Comparison of ENCODE assay signal across 21 mouse cellular contexts in the genomic region with DNA sequence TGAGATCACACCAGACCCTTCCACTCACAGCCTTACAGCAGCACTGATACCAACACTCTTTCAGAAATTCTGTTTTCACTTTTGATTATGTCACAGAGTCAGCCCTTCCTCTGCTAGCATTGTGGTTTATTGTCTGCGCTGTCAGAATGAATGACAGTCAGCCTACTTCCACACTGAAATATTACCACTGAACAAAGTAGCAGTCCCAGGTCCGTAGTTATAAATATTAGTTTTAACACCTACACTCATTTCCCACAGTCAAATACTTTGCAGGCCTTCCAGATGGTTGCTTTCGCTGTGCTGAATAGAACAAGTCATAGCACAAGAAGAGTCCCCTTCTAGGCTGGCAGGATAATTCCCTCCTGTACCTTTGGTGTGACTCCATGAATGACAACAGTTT. TPM values are rescaled to one million over a fixed set of nuclear protein-coding genes. Genes with fewer than 3 reads are reported as not detected.
DNase-seq lines count a peak whose midpoint lies in the region; ATAC-seq and TF ChIP-seq lines count a peak whose summit lies in the region.
"Had no signal": no experiment of that assay in that cellular context is flagged by ENCODE, and none has a peak within 500 bp of the region (broad histone marks: within the 10 kb centered on the region; RNA-seq: fewer than 3 reads in every experiment).

No protein-coding gene starts in this region.

- H3K36me3 ChIP-seq in heart, embryonic 14.5 days (ENCODE audit: control insufficient read depth, insufficient read depth, low read length), result no peaks in the 10 kb centered on the region
- no peaks in the 10 kb centered on the region for H3K36me3 ChIP-seq in lung, postnatal 0 days (ENCODE audit: insufficient read depth, low read length)
- H3K36me3 ChIP-seq: embryonic facial prominence, embryonic 10.5 days; hindbrain, embryonic 13.5 days; liver, embryonic 15.5 days; lung, embryonic 15.5 days had no signal

- H3K4me3 ChIP-seq in heart, embryonic 14.5 days (ENCODE audit: control insufficient read depth in 1 of 2, insufficient read depth in 1 of 2, low read depth in 1 of 2, low read length in 2 of 2), result no peak overlapping the region
- no peak overlapping the region for H3K4me3 ChIP-seq in lung, postnatal 0 days (ENCODE audit: low read depth, low read length)
- H3K4me3 ChIP-seq: embryonic facial prominence, embryonic 10.5 days; gastrocnemius, adult 2 months; hindbrain, embryonic 13.5 days; liver, embryonic 15.5 days; lung, embryonic 15.5 days had no signal

- H3K9me3 ChIP-seq in heart, embryonic 14.5 days (ENCODE audit: control insufficient read depth, low read length), result no peaks in the 10 kb centered on the region
- H3K9me3 ChIP-seq in lung, postnatal 0 days (ENCODE audit: low read length), result no peaks in the 10 kb centered on the region
- H3K9me3 ChIP-seq: embryonic facial prominence, embryonic 10.5 days; hindbrain, embryonic 13.5 days; liver, embryonic 15.5 days; lung, embryonic 15.5 days had no signal

- H3K9ac ChIP-seq in heart, embryonic 14.5 days (ENCODE audit: low read length), result no peak overlapping the region
- no peak overlapping the region for H3K9ac ChIP-seq in lung, postnatal 0 days (replicated peaks; ENCODE audit: low read depth)
- H3K9ac ChIP-seq: hindbrain, embryonic 13.5 days; liver, embryonic 15.5 days; lung, embryonic 15.5 days had no signal

- WGBS in heart, embryonic 14.5 days, result 58% methylated on average over 3 of the region's 3 CpGs
- WGBS in lung, postnatal 0 days, result 61% methylated on average over 3 of the region's 3 CpGs

- H3K4me1 ChIP-seq in heart, embryonic 14.5 days (ENCODE audit: control insufficient read depth in 2 of 2, insufficient read depth in 2 of 2, low read length in 2 of 2), result peaks cover 12 to 38% of the 10 kb centered on the region in 2 experiments
- no peaks in the 10 kb centered on the region for H3K4me1 ChIP-seq in lung, postnatal 0 days (ENCODE audit: insufficient read depth, low read depth, low read length)
- H3K4me1 ChIP-seq: hindbrain, embryonic 13.5 days; liver, embryonic 15.5 days had no signal

- intact Hi-C loops in heart, postnatal 36 days (cut with DNase I), result loop anchor here (2.0 kb wide), 1 partner anchor 37 kb away; no protein-coding TSS in a partner anchor
- intact Hi-C loops in heart, postnatal 14 days (cut with DNase I), result no loop called here

- H3K27ac ChIP-seq in heart, embryonic 14.5 days (replicated peaks in 1 of 2; ENCODE audit: control insufficient read depth in 1 of 2, insufficient read depth in 1 of 2, low read depth in 2 of 2, low read length in 2 of 2), result peak overlapping the region; percentile 10 to 57; a peak in 3 of 4 replicates
- no peak overlapping the region for H3K27ac ChIP-seq in lung, postnatal 0 days (ENCODE audit: low read length)
- H3K27ac ChIP-seq: embryonic facial prominence, embryonic 10.5 days; gastrocnemius, adult 2 months; hindbrain, embryonic 13.5 days; liver, embryonic 15.5 days; lung, embryonic 15.5 days; macrophage had no signal

- no peaks in the 10 kb centered on the region for H3K27me3 ChIP-seq in heart, embryonic 14.5 days (ENCODE audit: control insufficient read depth, insufficient read depth, low read length)
- no peaks in the 10 kb centered on the region for H3K27me3 ChIP-seq in lung, postnatal 0 days (replicated peaks; ENCODE audit: insufficient read depth, low read length)
- H3K27me3 ChIP-seq: hindbrain, embryonic 13.5 days; liver, embryonic 15.5 days; lung, embryonic 15.5 days had no signal

- no peak for TF ChIP-seq EP300 in lung, postnatal 0 days (IDR thresholded peaks at IDR 0.05)

- H3K4me2 ChIP-seq in heart, embryonic 14.5 days (ENCODE audit: low read length), result no peak overlapping the region
- no peak overlapping the region for H3K4me2 ChIP-seq in lung, postnatal 0 days (replicated peaks; ENCODE audit: low read depth, low read length)
- H3K4me2 ChIP-seq: hindbrain, embryonic 13.5 days; liver, embryonic 15.5 days; lung, embryonic 15.5 days had no signal

- peak; percentile 23 for DNase-seq in heart, adult 11 months
- no peak for DNase-seq in heart, postnatal 36 days
- DNase-seq in heart, postnatal 14 days, result no peak
- peak; percentile 6 for DNase-seq in lung, postnatal 0 days (ENCODE audit: low spot score)
- no peak for DNase-seq in lung, postnatal 36 days
- peak; percentile 49 for DNase-seq in retina, postnatal 1 day
- no peak for DNase-seq in testis, postnatal 14 days (ENCODE audit: low spot score)
- DNase-seq: adrenal gland, postnatal 25 days; cerebellum, adult 11 months; cerebellum, adult 9-11 months; gastrocnemius, adult 2 months; kidney, adult 18-20 months; kidney, postnatal 4 days; liver had no signal

- no peak for TF ChIP-seq CTCF in lung, postnatal 0 days (IDR thresholded peaks at IDR 0.05)

- ATAC-seq in heart, embryonic 14.5 days (ENCODE audit: insufficient number of reproducible peaks, insufficient read depth, low FRiP score, low read depth), result no peak
- ATAC-seq in lung, postnatal 0 days, result no peak
- ATAC-seq: CD4-positive, CD25-positive, alpha-beta regulatory T cell, adult 4 months had no signal

RNA-seq across cellular contexts. Expression of a gene that starts 22.7 kb away (rescaled TPM):
- total RNA-seq in heart, postnatal 36 days (2021), result 1 to 10 TPM; 3.3 to 3.7 TPM
- polyA plus RNA-seq in heart, embryonic 14.5 days (2014; fragmentation: Nextera tagmentation; extraction: Ambion mirVana), result 2.8 and 2.9 TPM in 2 replicates
- 1 to 10 TPM; 4.4 to 5.5 TPM for total RNA-seq in heart, postnatal 14 days (2021)
- polyA plus RNA-seq in lung, postnatal 0 days (2015; fragmentation: Nextera tagmentation; extraction: Ambion mirVana), result 3.3 and 3.6 TPM in 2 replicates
- polyA plus RNA-seq: CD4-positive, CD25-positive, alpha-beta regulatory T cell, adult 4 months; macrophage had no signal

RNA-seq across cellular contexts. Expression of a gene that starts 35.8 kb away (rescaled TPM):
- total RNA-seq in heart, postnatal 36 days (2021), result 10 to 100 TPM; 15.2 to 20.2 TPM
- 52.0 and 58.1 TPM in 2 replicates for polyA plus RNA-seq in heart, embryonic 14.5 days (2014; fragmentation: Nextera tagmentation; extraction: Ambion mirVana)
- total RNA-seq in heart, postnatal 14 days (2021), result 10 to 100 TPM; 15.4 to 17.4 TPM
- polyA plus RNA-seq in lung, postnatal 0 days (2015; fragmentation: Nextera tagmentation; extraction: Ambion mirVana), result 35.9 and 36.6 TPM in 2 replicates

Comparison
In these comparisons a context has a peak if more than half of its experiments do, and no peak if none do; other contexts are left out.
1. DNase-seq: peak in heart, adult 11 months (single experiment), lung, postnatal 0 days (single experiment) and retina, postnatal 1 day (single experiment); none in heart, postnatal 36 days (0 of 2), heart, postnatal 14 days (0 of 2), lung, postnatal 36 days (single experiment) and testis, postnatal 14 days (single experiment).